Mouse (Mus musculus) midbrain, embryonic 16.5 days (tissue): Measurements from ENCODE around the gene Nploc4. TPM values are rescaled to one million over a fixed set of nuclear protein-coding genes. Genes with fewer than 3 reads are reported as not detected.

Experiments
- ATAC-seq: fragments of 200-750 bp; cut with Nextera tagmentation; 2 replicates; pipeline ENCODE4 v1.8.0; 2017; ENCODE audit warnings: moderate TSS enrichment
- H3K27ac ChIP-seq: fragments of 300-500 bp; sonication (generic); 2 replicates; pipeline ENCODE4 v1.5.1; 2014; ENCODE audit warnings: mild to moderate bottlenecking, low read length, mixed read lengths
- H3K27me3 ChIP-seq: fragments of 300-500 bp; sonication (generic); 2 replicates; pipeline ENCODE4 v1.6.1; 2014; ENCODE audit warnings: low read depth, low read length, mixed read lengths; ENCODE audit not compliant: control insufficient read depth, insufficient read depth
- H3K36me3 ChIP-seq: fragments of 300-500 bp; sonication (generic); 2 replicates; pipeline ENCODE4 v1.6.1; 2014; ENCODE audit warnings: mild to moderate bottlenecking, low read length, moderate library complexity, mixed read lengths; ENCODE audit not compliant: control insufficient read depth, insufficient read depth
- H3K4me1 ChIP-seq: fragments of 300-500 bp; sonication (generic); 2 replicates; pipeline ENCODE4 v1.6.1; 2014; ENCODE audit warnings: mild to moderate bottlenecking, low read length, mixed read lengths; ENCODE audit not compliant: control insufficient read depth, insufficient read depth
- H3K4me2 ChIP-seq: fragments of 300-500 bp; sonication (generic); 2 replicates; pipeline ENCODE4 v1.6.1; 2014; ENCODE audit warnings: mild to moderate bottlenecking, low read length, mixed read lengths
- H3K4me3 ChIP-seq: fragments of 300-500 bp; sonication (generic); 2 replicates; pipeline ENCODE4 v1.5.1; 2014; ENCODE audit warnings: low read depth, mild to moderate bottlenecking, low read length, moderate library complexity, mixed read lengths
- H3K9ac ChIP-seq: fragments of 300-500 bp; sonication (generic); 2 replicates; pipeline ENCODE4 v1.6.1; 2014; ENCODE audit warnings: low read depth, low read length, mixed read lengths
- H3K9me3 ChIP-seq: fragments of 300-500 bp; sonication (generic); replicated peaks from 2 replicates; pipeline ENCODE4 v1.6.1; 2014; ENCODE audit warnings: mild to moderate bottlenecking, low read length, mixed read lengths; ENCODE audit not compliant: control insufficient read depth, poor library complexity, severe bottlenecking
- WGBS: fragments of 180-500 bp; shearing (Covaris S2); extraction: QIAGEN DNeasy Blood & Tissue Kit; methylation state at CpG from one replicate; pipeline ENCODE4 v1.1.7; 2014; 5-methylcytosine and 5-hydroxymethylcytosine counted together
- polyA plus RNA-seq: library from polyadenylated mRNA; unstranded; fragments of >200 nt; fragmentation: Nextera tagmentation; extraction: Ambion mirVana; gene quantifications from 2 replicates; pipeline ENCODE4 v1.2.1, GENCODE M21; 2015

Gene Nploc4
- polyA plus RNA-seq, 1 experiment from 2014 or later: 28.7 TPM

GRCm38 (mm10) chr11:120464365-120464764 is 26.9 kb upstream of the Nploc4 start:
- Histone ChIP-seq H3K27ac (no peak overlapping the region), H3K4me3 (no peak overlapping the region), H3K36me3 (peaks cover 14% of the 10 kb centered on the region), H3K9ac (no peak overlapping the region), H3K27me3 (no peaks in the 10 kb centered on the region), H3K9me3 (no peaks in the 10 kb centered on the region), H3K4me2 (no peak overlapping the region), H3K4me1 (peaks cover 22% of the 10 kb centered on the region)
- ATAC-seq: no peak
- WGBS: 89% methylated on average over 5 of the region's 5 CpGs

GRCm38 (mm10) chr11:120463536-120463935 is 26.0 kb upstream of the Nploc4 start:
- Histone ChIP-seq H3K4me1 (peaks cover 27% of the 10 kb centered on the region), H3K4me3 (no peak overlapping the region), H3K9me3 (no peaks in the 10 kb centered on the region), H3K27me3 (no peaks in the 10 kb centered on the region), H3K27ac (no peak overlapping the region), H3K36me3 (peaks cover 14% of the 10 kb centered on the region), H3K9ac (no peak overlapping the region), H3K4me2 (no peak overlapping the region)
- 98% methylated on average over 2 of the region's 2 CpGs for WGBS
- no peak for ATAC-seq

- peaks cover 14% of the 10 kb centered on the region for H3K36me3 ChIP-seq
- peak overlapping the region; percentile 94 for H3K4me2 ChIP-seq
- ATAC-seq: no peak
- H3K9me3 ChIP-seq: no peaks in the 10 kb centered on the region
- peak overlapping the region; percentile 99 for H3K9ac ChIP-seq
- H3K4me3 ChIP-seq: peak overlapping the region; percentile 91
- no peaks in the 10 kb centered on the region for H3K27me3 ChIP-seq
- 65% methylated on average over 6 of the region's 6 CpGs for WGBS
- no peak overlapping the region for H3K27ac ChIP-seq
- peaks cover 20% of the 10 kb centered on the region for H3K4me1 ChIP-seq
Observed at GRCm38 (mm10) chr11:120458847-120459597, 21.5 kb upstream of the Nploc4 start.

GRCm38 (mm10) chr11:120457772-120458751 is 20.6 kb upstream of the Nploc4 start, which contains the start of the genes Oxld1 and Ccdc137:
TSS of gene Oxld1 (minus strand) at chr11:120458068.
TSS of gene Ccdc137 (plus strand) at chr11:120458115.
- H3K27ac ChIP-seq: peak within 1 kb of the TSS; percentile 88
- H3K9me3 ChIP-seq: no peaks in the 10 kb centered on the region
- H3K9ac ChIP-seq: peak within 1 kb of the TSS; percentile 99
- H3K4me1 ChIP-seq: peaks cover 20% of the 10 kb centered on the region
- no peaks in the 10 kb centered on the region for H3K27me3 ChIP-seq
- peaks cover 14% of the 10 kb centered on the region for H3K36me3 ChIP-seq
- WGBS: 5% methylated on average over 62 of the region's 62 CpGs
- peak within 1 kb of the TSS; percentile 91 for H3K4me3 ChIP-seq
- ATAC-seq: peak; percentile 92
- H3K4me2 ChIP-seq: peak within 1 kb of the TSS; percentile 94

GRCm38 (mm10) chr11:120457370-120457769 is 19.9 kb upstream of the Nploc4 start:
- peak; percentile 14; the same call in 1 of the 2 replicates for ATAC-seq
- Histone ChIP-seq H3K36me3 (peaks cover 12% of the 10 kb centered on the region), H3K4me2 (peak overlapping the region; percentile 94), H3K9ac (peak overlapping the region; percentile 99), H3K4me1 (peaks cover 20% of the 10 kb centered on the region), H3K27ac (peak overlapping the region; percentile 88), H3K27me3 (no peaks in the 10 kb centered on the region), H3K4me3 (peak overlapping the region; percentile 91), H3K9me3 (no peaks in the 10 kb centered on the region)
- WGBS: 33% methylated on average over 14 of the region's 14 CpGs

- Histone ChIP-seq H3K4me1 (peaks cover 20% of the 10 kb centered on the region), H3K9ac (no peak overlapping the region), H3K27ac (no peak overlapping the region), H3K4me2 (no peak overlapping the region), H3K27me3 (no peaks in the 10 kb centered on the region), H3K36me3 (no peaks in the 10 kb centered on the region), H3K4me3 (no peak overlapping the region), H3K9me3 (no peaks in the 10 kb centered on the region)
- 93% methylated on average over 7 of the region's 7 CpGs for WGBS
- no peak for ATAC-seq
Observed at GRCm38 (mm10) chr11:120455413-120455812, 17.9 kb upstream of the Nploc4 start.

GRCm38 (mm10) chr11:120454965-120455364 is 17.5 kb upstream of the Nploc4 start:
- no peak for ATAC-seq
- Histone ChIP-seq H3K4me1 (peaks cover 20% of the 10 kb centered on the region), H3K27ac (no peak overlapping the region), H3K9me3 (no peaks in the 10 kb centered on the region), H3K4me2 (no peak overlapping the region), H3K4me3 (no peak overlapping the region), H3K27me3 (no peaks in the 10 kb centered on the region), H3K36me3 (no peaks in the 10 kb centered on the region), H3K9ac (no peak overlapping the region)
- WGBS: 95% methylated on average over 4 of the region's 4 CpGs

GRCm38 (mm10) chr11:120453306-120453705 is 15.8 kb upstream of the Nploc4 start, which contains the start of gene Pde6g:
TSS of gene Pde6g (minus strand) at chr11:120453500.
- no peak within 1 kb of the TSS for H3K9ac ChIP-seq
- H3K27ac ChIP-seq: no peak within 1 kb of the TSS
- WGBS: 86% methylated on average over 4 of the region's 4 CpGs
- H3K27me3 ChIP-seq: no peaks in the 10 kb centered on the region
- no peaks in the 10 kb centered on the region for H3K36me3 ChIP-seq
- H3K4me2 ChIP-seq: no peak within 1 kb of the TSS
- no peak within 1 kb of the TSS for H3K4me3 ChIP-seq
- no peaks in the 10 kb centered on the region for H3K9me3 ChIP-seq
- no peak for ATAC-seq
- peaks cover 8% of the 10 kb centered on the region for H3K4me1 ChIP-seq
